Mouse (Mus musculus) limb, embryonic 11.5 days (tissue): ENCODE results near the gene Sall2. TPM values are rescaled to one million over a fixed set of nuclear protein-coding genes. Genes with fewer than 3 reads are reported as not detected.
"Not testable (repeated sequence)": the region's sequence is repeated elsewhere in the genome, so short reads cannot be mapped to it uniquely, and the experiment has no call there.

Experiments
- ATAC-seq: fragments of 200-750 bp; cut with Nextera tagmentation; 2 replicates; pipeline ENCODE4 v1.8.0; 2017; ENCODE audit warnings: low read depth; ENCODE audit not compliant: insufficient number of reproducible peaks, low FRiP score, low TSS enrichment
- DNase-seq: peaks from one replicate; pipeline ENCODE4 v3.0.0-alpha.2; 2015; ENCODE audit warnings: low spot score
- H3K27ac ChIP-seq: fragments of 300-500 bp; sonication (generic); replicated peaks from 2 replicates; pipeline ENCODE4 v1.5.1; 2014; ENCODE audit warnings: low read depth, mild to moderate bottlenecking, low read length
- H3K27me3 ChIP-seq: fragments of 300-500 bp; sonication (generic); 2 replicates; pipeline ENCODE4 v1.6.1; 2014; ENCODE audit warnings: mild to moderate bottlenecking, low read length, mixed read lengths; ENCODE audit not compliant: control insufficient read depth, insufficient read depth
- H3K36me3 ChIP-seq: fragments of 300-500 bp; sonication (generic); 2 replicates; pipeline ENCODE4 v1.6.1; 2014; ENCODE audit warnings: mild to moderate bottlenecking, low read length, moderate library complexity, mixed read lengths; ENCODE audit not compliant: control insufficient read depth, insufficient read depth
- H3K4me1 ChIP-seq: fragments of 300-500 bp; sonication (generic); 2 replicates; pipeline ENCODE4 v1.6.1; 2014; ENCODE audit warnings: low read length, mixed read lengths; ENCODE audit not compliant: control insufficient read depth, insufficient read depth
- H3K4me2 ChIP-seq: fragments of 300-500 bp; sonication (generic); 2 replicates; pipeline ENCODE4 v1.6.1; 2014; ENCODE audit warnings: low read depth, mild to moderate bottlenecking, moderate library complexity; ENCODE audit not compliant: severe bottlenecking
- H3K4me3 ChIP-seq: fragments of 300-500 bp; sonication (generic); 2 replicates; pipeline ENCODE4 v1.5.1; 2014; ENCODE audit warnings: low read depth, low read length
- H3K9ac ChIP-seq: fragments of 300-500 bp; sonication (generic); 2 replicates; pipeline ENCODE4 v1.6.1; 2014; ENCODE audit warnings: mild to moderate bottlenecking, low read length
- H3K9me3 ChIP-seq: fragments of 300-500 bp; sonication (generic); 2 replicates; pipeline ENCODE4 v1.6.1; 2016; ENCODE audit warnings: low read length; ENCODE audit not compliant: control insufficient read depth
- WGBS: fragments of 180-500 bp; shearing (Covaris S2); extraction: QIAGEN DNeasy Blood & Tissue Kit; methylation state at CpG from one replicate; pipeline ENCODE4 v1.1.7; 2014; 5-methylcytosine and 5-hydroxymethylcytosine counted together
- polyA plus RNA-seq: library from polyadenylated mRNA; unstranded; fragments of >200 nt; fragmentation: Nextera tagmentation; extraction: Ambion mirVana; gene quantifications from 2 replicates; pipeline ENCODE4 v1.2.1, GENCODE M21; 2014

The Sall2 gene
- polyA plus RNA-seq, 1 experiment from 2014 or later = 30.2 TPM

GRCm38 (mm10) chr14:52310906-52311305 is 17.7 kb downstream of the Sall2 start:
- Histone ChIP-seq H3K36me3 (peaks cover 22% of the 10 kb centered on the region), H3K4me3 (no peak overlapping the region), H3K4me1 (peaks cover 9% of the 10 kb centered on the region), H3K9me3 (peaks cover 6% of the 10 kb centered on the region; the same call in 1 of the 2 replicates), H3K27me3 (no peaks in the 10 kb centered on the region), H3K9ac (no peak overlapping the region), H3K4me2 (no peak overlapping the region), H3K27ac (no peak overlapping the region)
- DNase-seq (no peak), ATAC-seq (no peak)
- 96% methylated on average over 2 of the region's 2 CpGs for WGBS

- H3K4me1 ChIP-seq, H3K27ac ChIP-seq, H3K9me3 ChIP-seq, H3K4me2 ChIP-seq, ATAC-seq, H3K9ac ChIP-seq, H3K27me3 ChIP-seq, H3K4me3 ChIP-seq, DNase-seq: not testable (repeated sequence)
- peaks cover 22% of the 10 kb centered on the region for H3K36me3 ChIP-seq
- WGBS = 96% methylated on average over 5 of the region's 6 CpGs
Measured at GRCm38 (mm10) chr14:52310343-52310742, 18.2 kb downstream of the Sall2 start.

DNA sequence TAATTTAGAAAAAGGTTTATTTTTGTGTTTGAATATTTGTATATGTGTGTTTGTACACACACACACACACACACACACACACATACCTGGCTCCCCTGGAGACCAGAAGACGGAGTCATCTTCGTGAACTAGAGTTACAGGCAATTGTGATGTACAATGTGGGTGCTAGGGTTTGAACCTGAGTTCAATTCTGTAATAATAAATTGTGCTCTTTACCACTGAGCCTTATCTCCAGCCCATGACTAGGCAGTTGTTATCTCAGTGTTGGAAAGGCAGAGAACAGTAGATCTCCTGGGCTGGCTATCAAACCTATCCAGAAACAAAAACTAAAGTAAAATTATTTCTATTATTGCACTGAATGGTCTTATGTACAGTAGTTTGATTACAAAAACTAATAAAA is 22.5 kb downstream of the Sall2 start:
- Histone ChIP-seq H3K4me1 (no peaks in the 10 kb centered on the region), H3K27me3 (no peaks in the 10 kb centered on the region), H3K4me3 (no peak overlapping the region), H3K4me2 (no peak overlapping the region), H3K9me3 (no peaks in the 10 kb centered on the region; the same call in 1 of the 2 replicates), H3K27ac (no peak overlapping the region), H3K36me3 (no peaks in the 10 kb centered on the region; the same call in 1 of the 2 replicates), H3K9ac (no peak overlapping the region)
- DNase-seq (no peak), ATAC-seq (no peak)
- WGBS = 97% methylated on average over 2 of the region's 2 CpGs

DNA sequence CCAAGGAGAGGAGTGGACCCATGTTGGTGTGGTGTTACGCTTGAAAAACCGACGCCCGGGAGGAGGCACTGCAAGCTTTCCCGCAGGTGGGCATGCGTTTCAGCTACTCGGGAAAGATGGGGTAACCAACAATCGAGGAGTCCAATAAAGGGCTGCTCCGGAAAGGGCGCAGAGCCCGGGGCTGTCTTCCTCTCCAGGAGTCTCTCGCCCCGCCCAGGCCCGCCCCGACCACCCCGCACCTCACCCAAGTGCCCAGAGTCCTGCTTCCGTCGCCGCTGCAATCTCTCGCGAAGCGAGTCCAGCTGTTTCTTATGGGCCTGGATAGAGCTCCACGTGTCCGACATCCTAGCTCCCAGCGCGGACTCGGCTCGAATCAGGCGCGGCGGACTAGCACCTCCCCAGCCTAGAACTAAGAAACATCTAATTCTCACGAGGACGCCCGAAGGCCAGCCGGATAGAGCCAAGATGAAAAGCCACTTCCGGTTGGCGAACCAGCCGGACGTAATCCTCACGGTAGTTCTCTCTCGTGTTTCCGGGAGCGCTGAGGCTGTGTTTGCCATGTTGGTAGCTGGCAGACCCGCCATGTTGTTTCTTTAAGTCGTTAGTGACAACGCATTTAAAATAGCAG is 23.8 kb downstream of the Sall2 start, which contains the start of gene Mettl3:
Mettl3 (minus strand) TSS at position 485 of the 628 bp plus-strand sequence.
- Histone ChIP-seq H3K9ac (peak within 1 kb of the TSS; percentile 49), H3K4me2 (peak within 1 kb of the TSS; percentile 51), H3K27me3 (no peaks in the 10 kb centered on the region), H3K9me3 (no peaks in the 10 kb centered on the region), H3K4me1 (no peaks in the 10 kb centered on the region), H3K4me3 (peak within 1 kb of the TSS; percentile 48), H3K36me3 (peaks cover 1% of the 10 kb centered on the region), H3K27ac (peak within 1 kb of the TSS; percentile 59)
- WGBS = under 1% methylated on average over 45 of the region's 46 CpGs
- ATAC-seq (peak; percentile 95), DNase-seq (peak; percentile 92)

- H3K27ac ChIP-seq, H3K4me3 ChIP-seq, H3K9me3 ChIP-seq, H3K9ac ChIP-seq, DNase-seq, H3K27me3 ChIP-seq, ATAC-seq, H3K4me1 ChIP-seq, H3K4me2 ChIP-seq, H3K36me3 ChIP-seq: not testable (repeated sequence)
- 93% methylated on average over 3 of the region's 3 CpGs for WGBS
Measured at GRCm38 (mm10) chr14:52303517-52303916, 25.0 kb downstream of the Sall2 start.

DNA sequence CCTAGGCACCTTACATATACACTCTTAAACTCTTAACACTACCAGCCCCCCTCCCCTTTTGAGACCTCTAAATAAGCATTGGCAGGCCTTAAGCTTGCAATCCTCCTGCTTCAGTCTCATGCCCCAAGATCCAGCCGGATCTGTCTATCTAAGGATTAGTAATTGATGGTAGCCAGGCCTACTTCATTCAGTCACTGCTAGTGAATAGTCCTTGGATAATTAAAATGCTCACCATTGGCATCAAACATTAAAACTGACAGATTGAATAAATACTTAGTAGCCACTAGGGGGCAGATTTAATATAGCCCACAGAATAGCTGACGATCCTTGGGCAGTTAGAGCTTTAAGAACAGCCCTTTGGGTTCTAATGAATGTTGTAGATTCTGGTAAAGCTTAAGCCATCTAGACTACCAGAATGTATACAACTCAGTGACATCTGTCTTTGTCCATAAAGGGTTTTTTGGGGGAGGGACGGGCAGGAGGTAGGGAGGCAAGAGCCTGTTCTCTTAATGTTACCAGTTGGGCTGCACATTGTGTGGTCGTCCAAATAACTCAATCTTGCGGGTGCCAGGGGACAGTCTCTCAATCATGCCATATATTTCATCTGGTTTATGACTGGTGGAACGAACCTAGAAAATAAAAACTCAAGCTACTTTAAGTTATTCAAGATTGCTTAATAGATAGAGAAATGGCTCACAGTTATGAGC is 32.9 kb downstream of the Sall2 start:
- peak; percentile 28; the same call in 1 of the 2 replicates for ATAC-seq
- Histone ChIP-seq H3K27ac (no peak overlapping the region), H3K4me1 (no peaks in the 10 kb centered on the region), H3K27me3 (no peaks in the 10 kb centered on the region), H3K9me3 (no peaks in the 10 kb centered on the region), H3K36me3 (peaks cover 16% of the 10 kb centered on the region), H3K9ac (no peak overlapping the region), H3K4me3 (no peak overlapping the region), H3K4me2 (no peak overlapping the region)
- no peak for DNase-seq
- 79% methylated on average over 6 of the region's 6 CpGs for WGBS

GRCm38 (mm10) chr14:52284191-52284590 is 44.4 kb downstream of the Sall2 start:
- no peak for DNase-seq
- Histone ChIP-seq H3K4me3 (no peak overlapping the region), H3K27ac (no peak overlapping the region), H3K9me3 (no peaks in the 10 kb centered on the region), H3K27me3 (no peaks in the 10 kb centered on the region), H3K36me3 (peaks cover 10% of the 10 kb centered on the region; the same call in 1 of the 2 replicates), H3K4me2 (no peak overlapping the region), H3K9ac (no peak overlapping the region), H3K4me1 (peaks cover 5% of the 10 kb centered on the region)
- no peak for ATAC-seq
- 99% methylated on average over 3 of the region's 3 CpGs for WGBS

GRCm38 (mm10) chr14:52283629-52284028 is 44.9 kb downstream of the Sall2 start:
- no peak overlapping the region for H3K9ac ChIP-seq
- no peak for ATAC-seq
- DNase-seq = no peak
- no peaks in the 10 kb centered on the region for H3K9me3 ChIP-seq
- H3K4me1 ChIP-seq = peaks cover 5% of the 10 kb centered on the region
- H3K27ac ChIP-seq = no peak overlapping the region
- 92% methylated on average over 5 of the region's 5 CpGs for WGBS
- H3K4me2 ChIP-seq = no peak overlapping the region
- no peak overlapping the region for H3K4me3 ChIP-seq
- H3K27me3 ChIP-seq = no peaks in the 10 kb centered on the region
- H3K36me3 ChIP-seq = peaks cover 10% of the 10 kb centered on the region; the same call in 1 of the 2 replicates
